Mouse (Mus musculus): Measurements from ENCODE around the gene Tub.

Tub gene

DNA sequence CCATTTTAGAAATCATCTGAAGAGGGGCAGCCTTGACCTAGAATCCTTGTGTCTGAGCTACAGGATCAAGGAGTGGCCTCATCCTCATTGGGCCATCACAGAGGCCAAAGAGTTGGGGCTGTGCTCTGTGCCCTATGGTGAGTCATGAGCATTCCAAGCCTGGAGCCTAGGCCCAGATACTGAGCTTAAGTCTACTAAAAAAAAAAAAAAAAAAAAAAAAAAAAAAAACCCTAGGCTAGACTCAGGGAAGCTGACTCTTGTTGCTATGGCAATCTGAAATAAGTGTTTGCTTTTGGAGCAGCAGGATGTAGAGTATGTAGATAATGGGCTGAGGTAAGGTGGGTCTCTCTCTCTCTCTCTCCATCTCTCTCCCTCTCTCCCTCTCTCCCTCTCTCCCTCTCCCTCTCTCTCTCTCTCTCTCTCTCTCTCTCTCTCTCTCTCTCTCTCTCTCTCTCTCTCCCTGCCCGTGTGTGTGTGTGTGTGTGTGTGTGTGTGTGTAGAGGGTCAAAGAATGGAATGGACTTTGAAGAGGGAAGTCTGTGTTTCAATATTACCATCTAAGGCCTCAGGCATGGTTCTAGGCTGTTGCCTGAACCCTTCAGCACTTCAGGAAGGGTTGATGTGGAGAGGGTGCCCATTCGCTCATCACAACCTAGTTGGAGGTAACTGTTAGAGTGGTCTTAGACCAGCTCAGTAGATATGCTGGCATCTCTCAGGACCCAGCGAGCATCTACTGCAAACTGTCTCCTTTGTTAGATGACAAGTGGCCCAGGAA, 36.0 kb downstream of the Tub start:
- DNase-seq: no peak

DNA sequence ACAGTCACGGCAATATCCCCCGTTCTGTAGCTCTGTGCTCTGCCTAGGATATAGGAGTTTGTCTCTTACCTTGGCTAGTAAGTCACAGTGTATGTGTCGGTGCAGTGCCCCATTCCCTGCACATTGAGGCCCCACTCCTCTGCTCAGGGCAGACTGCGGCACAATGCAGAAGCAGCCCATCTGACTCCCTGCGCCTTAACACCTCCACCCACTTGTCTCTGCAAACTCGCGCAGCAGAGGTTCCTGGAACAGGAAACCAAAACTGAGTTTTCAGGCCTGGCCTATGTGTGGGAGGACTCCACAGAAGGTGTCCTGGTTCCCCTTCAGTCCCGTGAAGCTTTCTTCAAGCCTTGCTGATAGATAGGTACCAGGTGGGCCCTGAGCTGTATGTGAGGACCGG, 41.1 kb downstream of the Tub start:
- DNase-seq: no peak

DNA sequence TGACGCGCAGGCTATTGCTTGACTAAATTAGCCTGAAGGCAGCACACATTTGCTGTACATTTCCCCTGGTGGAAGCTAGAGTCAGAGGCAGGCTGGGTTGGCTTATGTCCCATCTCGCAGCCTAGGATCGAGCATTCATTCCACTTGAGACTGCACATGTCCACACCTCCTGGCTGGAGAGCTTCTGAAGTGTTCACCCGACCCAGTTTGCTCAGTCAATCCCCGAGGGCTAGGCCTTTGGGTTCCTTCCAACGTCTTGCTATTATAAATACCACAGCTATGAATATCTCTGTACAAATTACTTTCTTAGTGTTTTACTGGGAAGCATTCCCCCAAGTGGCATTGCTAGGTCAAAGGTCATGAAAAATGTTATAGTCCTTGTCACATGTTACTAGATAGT, 43.1 kb downstream of the Tub start:
- peak; percentile 28 to 65 for DNase-seq

DNA sequence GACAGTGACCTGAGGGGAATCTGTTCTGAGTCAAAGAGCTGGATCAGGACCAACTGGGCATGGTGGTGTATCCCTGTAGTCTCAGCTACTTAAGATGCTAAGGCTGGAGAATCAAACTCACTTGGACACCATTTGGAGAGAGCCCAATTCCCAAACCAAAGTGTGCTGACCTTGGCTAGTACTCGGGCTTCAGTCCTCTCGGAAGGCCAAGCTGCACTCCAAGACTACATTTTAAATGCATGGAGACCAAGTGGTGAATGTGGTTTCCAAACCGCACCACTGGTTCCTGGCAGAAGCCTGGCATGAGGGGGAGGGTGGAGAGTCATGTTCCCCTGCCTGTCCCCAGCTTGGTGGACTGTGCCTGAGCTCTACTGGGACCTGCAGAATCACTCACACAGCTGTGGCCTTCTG, 43.7 kb downstream of the Tub start:
- DNase-seq: no peak

DNA sequence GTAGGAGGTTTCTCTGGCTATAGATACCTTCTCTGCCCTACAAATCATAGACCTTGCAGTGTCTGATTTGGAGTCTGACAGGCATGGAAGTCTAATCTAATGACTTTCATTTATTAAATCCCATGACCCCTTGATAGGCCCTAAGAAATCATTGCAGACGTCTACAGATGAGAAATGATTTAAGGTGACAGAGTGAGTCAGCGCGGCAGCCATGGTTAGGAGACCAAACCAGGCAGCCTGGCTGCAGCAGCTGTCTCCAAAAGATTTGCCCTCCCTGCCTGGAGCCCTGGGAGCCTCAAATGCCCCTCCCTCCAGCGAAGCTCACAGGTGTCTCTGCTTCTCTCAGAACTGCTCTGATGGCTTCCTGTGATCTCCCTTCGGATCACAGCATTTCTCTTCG, 46.0 kb downstream of the Tub start:
- no peak for DNase-seq

DNA sequence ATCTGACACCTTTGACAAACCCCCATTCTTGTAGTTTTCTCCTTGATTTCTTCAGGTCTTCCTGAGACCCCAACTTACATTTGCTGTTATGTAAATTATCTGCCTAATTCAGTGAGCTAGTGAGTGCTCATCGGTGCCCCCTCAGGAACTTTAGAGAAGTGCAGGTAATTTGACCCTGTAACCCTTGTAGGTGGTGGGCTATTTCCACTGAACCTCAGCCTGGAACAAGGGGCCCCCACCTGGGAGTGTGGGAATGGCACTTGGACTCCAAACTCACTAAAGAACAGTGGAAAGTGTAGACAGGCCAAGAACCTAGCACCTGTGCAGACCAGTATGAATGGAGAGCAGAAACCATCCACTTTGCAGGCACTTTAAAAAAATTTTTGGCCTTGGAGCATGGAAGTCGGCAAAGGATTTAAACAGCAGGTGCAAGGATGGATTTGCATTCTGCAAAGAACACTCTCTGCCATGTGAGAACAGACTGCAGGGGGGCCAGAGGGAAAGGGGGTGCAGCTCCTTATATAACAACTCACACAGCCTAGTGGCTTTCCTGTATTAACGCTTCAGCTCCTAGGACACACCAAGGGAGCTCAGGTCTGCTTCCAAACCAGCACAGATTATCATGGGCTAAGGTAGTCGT, 50.3 kb downstream of the Tub start:
- peak in 1 of 2 experiments; percentile 25 for DNase-seq

DNA sequence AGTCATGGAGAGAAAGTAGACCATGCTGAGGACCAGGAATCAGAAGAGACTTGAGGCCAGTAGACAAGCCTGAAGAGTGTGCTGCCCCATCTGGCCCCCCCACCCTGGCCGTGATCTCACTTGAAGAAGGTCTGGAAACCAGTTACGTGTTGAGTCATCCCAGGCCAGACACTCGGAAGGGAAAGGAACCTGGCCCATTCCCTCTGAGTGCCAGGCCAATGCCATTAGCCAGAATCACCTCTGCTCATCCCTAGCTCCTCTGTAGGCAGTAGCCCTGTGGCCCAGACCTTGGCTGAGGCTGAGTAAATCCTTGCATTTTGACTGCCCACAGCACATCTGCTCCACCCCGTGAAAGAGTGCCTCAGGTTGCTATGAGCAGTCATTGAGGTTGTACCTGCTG, 51.8 kb downstream of the Tub start:
- no peak for DNase-seq

DNA sequence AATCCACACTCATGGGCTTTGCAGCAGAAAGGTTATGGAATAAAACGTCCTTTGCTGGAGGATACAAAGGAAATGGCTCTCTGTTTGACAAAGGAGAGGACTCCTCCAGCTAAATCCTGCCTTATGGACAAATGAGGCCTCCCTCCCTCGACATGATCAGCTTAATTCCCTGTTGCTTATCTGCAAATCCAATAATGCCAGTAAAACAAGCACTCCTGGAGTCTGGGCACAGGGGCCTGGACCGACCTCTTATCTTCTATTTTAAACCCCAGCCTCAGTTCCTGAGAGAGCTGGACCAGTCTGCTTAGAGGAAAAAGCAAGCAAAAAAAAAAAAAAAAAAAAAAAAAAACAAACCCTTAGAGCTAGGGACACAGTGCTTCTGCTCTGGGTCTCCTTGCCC, 53.5 kb downstream of the Tub start:
- no peak for DNase-seq

DNA sequence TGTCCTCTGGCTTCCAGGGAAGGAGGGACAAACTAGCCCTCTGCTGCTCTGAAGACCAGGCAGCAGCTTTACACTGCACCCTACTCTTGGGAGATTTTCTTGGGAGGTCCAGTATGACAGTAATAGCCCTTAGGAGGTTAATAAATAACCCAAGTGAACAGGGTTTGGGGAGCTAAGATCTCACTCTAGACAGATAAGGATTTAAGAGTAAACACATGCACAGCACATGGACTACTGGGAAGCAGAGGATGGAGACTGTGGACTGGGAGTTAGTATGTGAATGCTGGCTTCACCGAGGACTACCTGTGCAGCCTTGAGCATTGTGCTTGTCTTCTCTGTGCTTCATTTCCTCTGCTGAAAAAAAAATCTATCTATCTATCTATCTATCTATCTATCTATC, 59.1 kb downstream of the Tub start:
- no peak for DNase-seq

DNA sequence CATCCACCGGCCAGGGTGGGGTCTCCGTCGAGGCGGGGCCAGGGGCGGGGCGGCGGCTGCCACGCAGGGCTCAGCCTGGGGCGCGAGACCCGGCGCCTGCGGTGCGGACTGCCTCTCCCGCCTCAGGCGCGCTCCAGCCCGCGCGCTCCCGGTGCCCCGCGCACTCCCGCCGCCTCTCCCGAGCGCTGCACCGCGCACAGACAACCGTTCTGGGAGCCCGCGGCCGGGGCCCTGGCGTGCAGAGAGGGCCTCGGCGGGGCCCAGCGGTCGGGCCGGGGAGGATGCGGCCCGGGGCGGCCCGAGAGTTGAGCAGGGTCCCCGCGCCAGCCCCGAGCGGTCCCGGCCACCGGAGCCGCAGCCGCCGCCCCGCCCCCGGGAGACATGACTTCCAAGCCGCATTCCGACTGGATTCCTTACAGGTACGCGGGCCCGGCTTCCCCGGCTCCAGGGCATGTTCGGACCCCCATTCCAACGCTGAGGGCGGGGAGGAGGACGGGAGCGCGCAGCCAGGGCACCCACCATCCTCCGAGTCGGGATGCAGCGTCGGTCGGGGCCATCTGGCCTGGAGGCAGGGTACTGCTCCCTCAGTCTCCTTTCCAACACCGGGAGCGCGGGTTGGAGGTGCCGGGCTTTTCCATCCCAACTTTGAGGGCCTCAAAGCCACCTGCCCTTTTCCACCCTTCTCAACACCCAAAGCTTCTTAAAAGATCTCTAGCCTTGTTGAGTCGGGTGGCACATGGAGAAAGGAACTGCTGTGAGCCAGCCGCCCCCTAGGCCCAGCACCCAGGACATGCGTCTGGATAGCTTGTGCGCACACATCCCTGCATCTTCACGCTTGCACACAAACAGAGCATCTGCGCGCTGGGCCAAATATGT, 60.8 kb downstream of the Tub start:
- DNase-seq: no peak

DNA sequence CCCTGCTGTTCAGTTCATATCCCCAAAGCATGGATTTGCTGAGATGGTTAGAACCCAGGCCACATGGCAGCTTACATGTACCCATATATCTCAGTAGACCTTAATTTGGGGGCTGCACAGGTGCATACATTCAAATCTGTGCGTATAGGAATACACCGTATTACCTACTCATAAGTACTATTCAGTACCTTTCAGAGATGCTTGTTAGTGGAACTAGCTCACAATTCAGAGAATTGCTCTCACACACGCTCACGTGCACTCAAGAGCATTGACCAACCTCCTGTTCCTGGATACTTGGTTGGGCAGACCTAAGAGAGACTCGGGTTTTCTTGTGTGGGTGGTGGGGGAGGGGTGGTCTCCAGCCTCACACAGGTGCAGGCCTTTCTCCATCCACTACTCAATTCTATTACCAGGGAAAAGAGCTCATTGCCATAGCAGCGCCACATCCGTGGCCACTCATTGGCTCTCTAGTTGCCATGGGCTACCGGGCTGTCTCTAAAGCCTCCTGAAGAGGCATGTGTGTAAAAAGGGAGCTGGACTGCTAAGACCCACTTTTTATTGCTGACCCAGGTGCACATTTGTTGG, 61.5 kb downstream of the Tub start:
- no peak for DNase-seq

DNA sequence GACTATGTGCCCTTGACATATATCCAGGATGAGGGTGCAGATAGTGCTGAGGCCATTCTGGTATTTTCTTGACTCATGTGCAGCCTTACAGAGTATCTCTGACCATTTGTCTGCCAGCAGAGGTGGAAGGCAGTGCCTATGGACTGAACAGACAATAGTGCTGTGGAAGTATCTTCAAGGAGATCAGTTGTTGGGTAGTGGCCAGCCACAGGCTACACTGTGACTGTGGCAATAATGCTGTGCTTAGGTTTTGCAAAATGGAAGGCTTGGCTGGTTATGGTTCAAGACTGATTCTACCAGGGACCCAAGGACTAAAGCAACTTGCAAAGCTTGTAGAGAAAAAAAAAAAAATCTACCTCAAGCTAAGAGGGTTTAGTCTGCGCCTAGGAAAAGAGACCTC, 62.4 kb downstream of the Tub start:
- DNase-seq: no peak

DNA sequence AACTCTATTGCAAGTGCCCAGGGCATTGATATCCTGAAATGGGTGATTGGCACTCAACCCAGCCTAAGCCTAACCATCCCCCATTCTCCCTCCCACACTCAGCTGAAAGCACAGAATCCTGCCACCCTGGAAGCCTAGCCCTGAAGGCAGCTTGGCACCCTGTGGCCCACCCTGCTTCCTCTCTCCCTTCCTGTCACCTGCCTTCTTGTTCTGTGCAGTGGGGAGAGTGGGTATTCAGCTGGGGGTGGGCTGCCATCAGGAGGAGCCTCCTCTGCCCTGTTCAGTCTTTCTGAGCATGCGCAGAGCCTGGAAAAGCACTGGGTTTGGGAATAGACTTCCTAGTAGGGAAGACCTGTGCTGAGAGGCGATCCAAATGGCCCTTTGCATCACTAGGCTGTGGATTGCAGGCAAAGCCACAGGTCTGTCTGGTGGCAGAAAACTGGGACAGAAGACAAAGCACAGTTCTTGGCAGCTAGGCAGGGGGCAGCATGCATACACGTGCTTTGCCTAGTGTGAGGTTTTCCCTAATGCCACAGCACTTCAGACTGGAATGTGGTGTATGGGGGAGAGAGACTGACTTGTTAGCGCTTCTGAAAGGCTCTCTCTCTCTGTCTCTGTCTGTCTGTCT, 63.0 kb downstream of the Tub start:
- no peak for DNase-seq

DNA sequence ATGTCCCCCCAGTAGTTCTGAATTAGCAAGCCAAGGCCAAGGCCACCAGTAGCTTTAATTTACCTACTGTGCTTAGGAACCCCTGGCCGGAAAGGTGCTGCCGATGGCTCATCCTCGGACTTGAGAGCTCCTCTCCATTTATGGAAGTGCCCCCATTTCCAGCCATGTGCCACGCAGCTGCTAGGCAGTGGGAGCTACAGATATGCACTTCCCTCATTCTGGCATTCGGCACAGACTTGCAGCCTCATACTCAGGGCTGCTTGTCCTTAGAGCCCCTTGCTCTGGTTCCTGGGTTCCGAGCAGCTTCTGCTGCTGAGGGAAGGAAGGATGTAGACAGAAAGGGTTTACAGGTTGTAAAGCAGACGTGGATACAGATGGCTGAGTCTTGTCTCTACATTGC, 64.7 kb downstream of the Tub start:
- no peak for DNase-seq

DNA sequence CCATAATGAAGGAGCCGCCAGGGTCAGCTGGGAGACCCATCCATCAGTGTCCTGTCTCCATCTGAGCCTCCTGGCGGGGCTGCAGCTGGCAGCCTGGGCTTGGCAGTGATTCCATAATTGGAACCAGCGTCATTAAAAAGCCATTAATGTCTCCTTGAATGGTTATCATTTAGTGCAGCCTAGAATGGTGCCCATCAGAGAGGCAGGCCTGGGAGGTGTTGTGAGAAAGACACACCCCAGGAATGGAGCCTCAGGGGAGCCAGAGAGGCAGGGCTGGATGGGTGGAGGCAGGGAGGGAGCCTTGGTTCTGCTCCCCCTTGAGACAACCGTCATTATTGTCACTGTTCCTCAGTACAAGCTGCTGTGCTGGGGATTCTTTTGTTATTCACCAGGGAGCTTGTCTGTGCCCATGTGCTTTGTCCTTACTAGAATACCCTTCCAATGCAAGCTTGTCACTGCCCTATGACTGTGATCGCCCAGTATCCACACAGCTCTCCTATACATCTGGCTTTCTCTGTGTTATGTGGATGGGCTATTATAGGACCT, 66.3 kb downstream of the Tub start:
- no peak for DNase-seq

DNA sequence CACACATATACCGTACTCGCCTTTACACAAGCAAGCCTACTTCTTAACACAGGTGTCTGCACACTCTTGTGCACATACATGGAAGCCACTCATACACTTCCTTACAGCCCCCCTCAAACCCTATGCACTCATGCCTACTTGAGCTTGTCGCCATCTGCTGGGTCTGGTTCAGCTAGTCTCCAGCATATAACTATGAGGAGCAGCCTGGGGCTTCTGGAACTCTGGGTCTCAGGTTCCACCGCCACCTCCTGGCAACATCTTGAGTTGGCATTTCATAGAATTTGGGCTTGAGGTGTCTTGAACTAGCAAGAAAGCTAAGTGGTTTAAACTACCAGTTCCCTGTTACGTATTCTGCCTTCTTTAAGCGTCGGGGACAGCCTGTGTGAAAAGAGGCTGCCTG, 69.1 kb downstream of the Tub start:
- DNase-seq: no peak

DNA sequence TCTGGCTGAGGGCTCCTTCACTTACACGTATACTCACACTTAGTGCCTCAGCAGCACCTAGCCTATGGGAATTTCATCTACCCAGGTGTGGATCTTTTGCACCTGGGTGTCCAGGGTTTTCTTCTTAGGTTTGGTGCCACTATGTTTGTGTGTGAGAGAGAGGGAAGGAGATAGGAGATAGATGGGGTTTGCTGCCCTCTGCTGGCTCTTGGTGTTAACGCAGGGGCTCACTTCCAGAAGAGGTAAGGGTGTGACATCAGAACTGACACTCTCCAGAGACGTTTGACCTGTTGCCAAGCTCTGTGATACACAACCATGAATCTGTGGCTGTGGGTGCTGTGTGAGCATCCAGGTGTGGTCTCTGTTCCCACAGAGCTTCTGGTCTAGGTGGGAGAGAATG, 71.3 kb downstream of the Tub start:
- DNase-seq: peak; percentile 58 to 75

DNA sequence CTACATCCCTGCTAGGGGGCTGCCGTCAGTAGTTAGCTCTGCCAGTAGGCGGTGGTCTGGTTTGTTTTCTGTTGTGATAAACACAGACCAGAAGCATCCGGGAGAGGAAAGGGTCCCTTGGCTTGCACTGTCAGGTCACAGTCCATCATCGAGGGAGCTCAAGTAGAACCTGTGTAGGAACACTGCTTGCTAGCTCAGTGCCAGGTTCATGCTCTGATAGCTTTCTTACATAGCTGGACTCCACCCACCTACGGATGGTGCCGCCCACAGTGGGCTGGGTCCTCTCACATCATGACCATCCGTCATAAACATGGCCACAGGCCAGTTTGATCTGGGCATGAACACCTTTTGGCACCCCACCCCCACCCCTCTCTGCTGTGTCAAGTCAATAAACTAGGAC, 75.6 kb downstream of the Tub start:
- no peak for DNase-seq

DNA sequence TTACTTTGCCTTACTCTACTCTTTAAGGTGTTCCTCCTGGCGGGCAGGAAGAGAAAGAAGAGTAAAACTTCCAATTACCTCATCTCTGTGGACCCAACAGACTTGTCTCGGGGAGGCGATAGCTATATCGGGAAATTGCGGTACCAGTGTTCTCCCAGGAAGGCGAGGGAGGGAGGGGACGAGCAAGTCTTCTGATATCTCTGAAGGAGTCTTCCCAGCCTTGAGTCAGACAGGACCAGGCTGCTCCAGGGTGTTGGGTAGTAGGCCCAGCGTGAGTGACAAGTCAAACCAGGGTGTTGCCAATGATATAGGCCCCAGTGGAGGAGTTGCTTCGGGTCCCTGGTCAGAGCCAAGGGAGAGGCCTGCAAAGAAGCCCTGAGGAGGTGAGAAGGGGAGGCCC, 76.8 kb downstream of the Tub start:
- DNase-seq: no peak

DNA sequence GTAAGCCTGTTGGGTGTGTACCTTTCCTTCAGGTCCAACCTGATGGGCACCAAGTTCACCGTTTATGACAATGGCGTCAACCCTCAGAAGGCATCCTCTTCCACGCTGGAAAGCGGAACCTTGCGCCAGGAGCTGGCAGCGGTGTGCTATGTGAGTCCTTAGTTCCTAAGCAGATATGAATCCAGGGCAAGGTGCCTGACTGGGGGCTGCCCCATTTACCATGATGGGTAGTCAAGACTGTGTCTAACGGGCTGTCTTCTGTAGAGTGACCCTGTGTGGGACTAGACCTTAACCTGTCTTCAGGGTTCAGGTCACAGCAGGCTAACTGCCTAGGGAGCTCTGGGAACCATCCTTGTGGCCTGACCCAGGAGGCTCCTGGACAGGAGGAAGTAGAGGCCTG, 77.6 kb downstream of the Tub start:
- DNase-seq: no peak

DNA sequence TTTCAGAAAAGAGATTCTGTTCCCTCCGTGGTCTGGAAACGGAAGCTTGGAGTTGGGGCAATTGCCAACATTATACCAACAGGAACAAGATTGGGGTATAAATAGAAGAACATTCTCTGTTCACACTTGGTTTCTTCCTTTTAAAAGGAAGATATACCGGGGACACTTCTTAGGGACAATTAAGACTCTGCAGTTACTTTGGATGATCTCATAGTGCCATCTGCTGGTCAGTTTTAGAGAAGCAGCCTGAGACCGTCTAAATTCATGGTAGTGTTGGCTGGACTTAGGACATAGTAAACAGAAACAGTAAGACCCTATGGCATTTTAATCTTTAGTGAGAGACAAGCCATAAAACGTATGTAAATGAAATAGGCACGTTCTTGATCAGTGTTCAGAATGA, 78.1 kb downstream of the Tub start:
- peak in 1 of 2 experiments; percentile 71 for DNase-seq

DNA sequence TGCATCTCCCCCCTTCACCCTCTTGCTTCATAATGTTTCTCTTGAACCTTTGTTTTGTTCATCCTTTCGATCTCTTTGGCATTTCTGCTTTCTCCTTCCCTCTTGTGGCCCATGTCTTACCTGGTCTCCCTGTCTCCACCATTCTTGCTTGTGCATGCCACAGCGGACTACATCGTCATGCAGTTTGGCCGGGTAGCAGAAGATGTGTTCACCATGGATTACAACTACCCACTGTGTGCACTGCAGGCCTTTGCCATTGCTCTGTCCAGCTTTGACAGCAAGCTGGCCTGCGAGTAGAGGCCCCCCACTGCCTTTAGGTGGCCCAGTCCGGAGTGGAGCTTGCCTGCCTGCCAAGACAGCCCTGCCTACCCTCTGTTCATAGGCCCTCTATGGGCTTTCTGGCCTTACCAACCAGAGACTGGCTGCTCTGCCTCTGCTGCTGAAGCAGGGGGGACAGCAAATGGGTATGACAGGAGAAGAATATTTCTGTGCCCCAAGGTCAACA, 79.9 kb downstream of the Tub start:
- no peak for DNase-seq
